Mouse (Mus musculus) testis, postnatal 10 days (tissue): Measurements from ENCODE around the gene Ugdh.
"Not testable (repeated sequence)": the region's sequence is repeated elsewhere in the genome, so short reads cannot be mapped to it uniquely, and the experiment has no call there.

Experiments
- DNase-seq: peaks from one replicate; pipeline ENCODE4 v3.0.0; 2021; ENCODE audit warnings: low spot score

Ugdh gene

GRCm38 (mm10) chr5:65435806-65436561, at the start of gene Ugdh:
Gene Ugdh (minus strand): TSS chr5:65435949.
- DNase-seq = peak; percentile 98

GRCm38 (mm10) chr5:65482996-65483395, 47.2 kb upstream of the Ugdh start:
- DNase-seq = no peak

- no peak for DNase-seq
These were observed 44.8 kb upstream of the Ugdh start for GRCm38 (mm10) chr5:65480511-65480910.

GRCm38 (mm10) chr5:65479681-65480445, 44.1 kb upstream of the Ugdh start:
- no peak for DNase-seq

GRCm38 (mm10) chr5:65478224-65478623, 42.5 kb upstream of the Ugdh start:
- DNase-seq = no peak

GRCm38 (mm10) chr5:65476739-65477138, 41.0 kb upstream of the Ugdh start:
- DNase-seq = not testable (repeated sequence)

- no peak for DNase-seq
These were observed 40.1 kb upstream of the Ugdh start for GRCm38 (mm10) chr5:65475806-65476205.

- no peak for DNase-seq
These were observed 34.0 kb upstream of the Ugdh start for GRCm38 (mm10) chr5:65469766-65470165.

- DNase-seq = no peak
These were observed 31.2 kb upstream of the Ugdh start for GRCm38 (mm10) chr5:65466911-65467310.

GRCm38 (mm10) chr5:65460361-65460760, 24.6 kb upstream of the Ugdh start:
- DNase-seq = no peak

- no peak for DNase-seq
These were observed 23.7 kb upstream of the Ugdh start for GRCm38 (mm10) chr5:65459454-65459853.

GRCm38 (mm10) chr5:65457846-65458245, 22.1 kb upstream of the Ugdh start:
- no peak for DNase-seq

- no peak for DNase-seq
These were observed 21.5 kb upstream of the Ugdh start for GRCm38 (mm10) chr5:65457086-65457827.

- no peak for DNase-seq
These were observed 19.0 kb upstream of the Ugdh start for GRCm38 (mm10) chr5:65454771-65455170.

GRCm38 (mm10) chr5:65448941-65449340, 13.2 kb upstream of the Ugdh start:
- DNase-seq = no peak

GRCm38 (mm10) chr5:65447826-65448225, 12.1 kb upstream of the Ugdh start:
- DNase-seq = no peak

- DNase-seq = no peak
These were observed 11.0 kb upstream of the Ugdh start for GRCm38 (mm10) chr5:65446756-65447155.

GRCm38 (mm10) chr5:65444981-65445380, 9.2 kb upstream of the Ugdh start:
- DNase-seq = no peak

- DNase-seq = no peak
These were observed 2.3 kb upstream of the Ugdh start for GRCm38 (mm10) chr5:65438041-65438440.

- no peak for DNase-seq
These were observed 365 bp downstream of the Ugdh start for GRCm38 (mm10) chr5:65435363-65435805.

- no peak for DNase-seq
These were observed 1.0 kb downstream of the Ugdh start for GRCm38 (mm10) chr5:65434471-65435362.

GRCm38 (mm10) chr5:65429441-65429840, 6.3 kb downstream of the Ugdh start:
- DNase-seq = no peak
